In genomic region chr13:58960321-58960720, GRCm38 (mm10) we compare ENCODE assay signal across 19 mouse cellular contexts.
DNase-seq lines count a peak whose midpoint lies in the region; ATAC-seq and TF ChIP-seq lines count a peak whose summit lies in the region.
"Had no signal": no experiment of that assay in that cellular context is flagged by ENCODE, and none has a peak within 500 bp of the region (broad histone marks: within the 10 kb centered on the region; RNA-seq: fewer than 3 reads in every experiment).

No protein-coding gene starts in this region.

- DNase-seq in liver, adult 2 months (ENCODE audit: extremely low read depth, low read depth, low spot score): peak; percentile 93
- peak; percentile 23 for DNase-seq in ovary, adult 18-20 months (ENCODE audit: low spot score)
- no peak for DNase-seq in ovary, postnatal 36 days (ENCODE audit: low spot score)
- DNase-seq: adrenal gland, adult 2 months; adrenal gland, adult 8-10 months; adrenal gland, postnatal 10 days; adrenal gland, postnatal 14 days; adrenal gland, postnatal 25 days; adrenal gland, postnatal 36 days; B cell, adult 2 months; cerebellum, adult 11 months; cerebellum, adult 11-12 months; cerebellum, adult 18-20 months had no signal

- peaks cover 10% of the 10 kb centered on the region for H3K4me1 ChIP-seq in liver, adult 2 months (ENCODE audit: control insufficient read depth, insufficient read depth, low read length)
- H3K4me1 ChIP-seq in liver, embryonic 12.5 days: no peaks in the 10 kb centered on the region

- H3K9me3 ChIP-seq in liver, embryonic 12.5 days (replicated peaks): no peaks in the 10 kb centered on the region

- no peaks in the 10 kb centered on the region for H3K36me3 ChIP-seq in liver, adult 2 months (ENCODE audit: control insufficient read depth, insufficient read depth, low read length)
- H3K36me3 ChIP-seq in liver, embryonic 12.5 days: no peaks in the 10 kb centered on the region
- H3K36me3 ChIP-seq: G1E had no signal

- no peak overlapping the region for H3K27ac ChIP-seq in liver, adult 2 months (replicated peaks; ENCODE audit: insufficient read depth, low read depth, low read length)
- no peak overlapping the region for H3K27ac ChIP-seq in liver, embryonic 12.5 days

- H3K27me3 ChIP-seq in liver, adult 2 months (ENCODE audit: control insufficient read depth, insufficient read depth, low read length): peaks cover 4% of the 10 kb centered on the region; the same call in 1 of the 2 replicates
- H3K27me3 ChIP-seq in liver, embryonic 12.5 days (replicated peaks): no peaks in the 10 kb centered on the region
- H3K27me3 ChIP-seq: CH12.LX, Patski had no signal

- ATAC-seq in liver, embryonic 12.5 days: no peak
- ATAC-seq: activated CD4-positive, CD25-positive, alpha-beta regulatory T cell, adult 4 months; CD4-positive, CD25-positive, alpha-beta regulatory T cell, adult 4 months had no signal

- TF ChIP-seq CTCF in liver, adult 2 months (IDR thresholded peaks at IDR 0.05; ENCODE audit: low read depth, low read length): no peak

- H3K79me2 ChIP-seq in liver, adult 2 months (ENCODE audit: control insufficient read depth, insufficient read depth, low read length): no peaks in the 10 kb centered on the region

- 29% methylated on average over 6 of the region's 6 CpGs for WGBS in liver, adult 2 months
- WGBS in liver, embryonic 12.5 days (ENCODE audit: insufficient replicate concordance): 65% methylated on average over 6 of the region's 6 CpGs

- TF ChIP-seq POLR2A in liver, adult 2 months (IDR thresholded peaks at IDR 0.05; ENCODE audit: extremely low read depth, insufficient read depth, low read length): no peak

- H3K4me3 ChIP-seq in liver, adult 2 months (ENCODE audit: insufficient read depth, low read depth, low read length): no peak overlapping the region
- H3K4me3 ChIP-seq in liver, embryonic 12.5 days: no peak overlapping the region

- H3K9ac ChIP-seq in liver, adult 2 months (ENCODE audit: low read depth, low read length): no peak overlapping the region
- H3K9ac ChIP-seq in liver, embryonic 12.5 days: no peak overlapping the region

- H3K4me2 ChIP-seq in liver, embryonic 12.5 days: no peak overlapping the region
